Mouse (Mus musculus) layer of hippocampus, adult 9-10 months (tissue): Measurements from ENCODE around the gene Prps1l3.
A peak's percentile ranks its signal among the peaks of the same experiment; 100 is the strongest.

Source experiments
- DNase-seq: peaks from one replicate; pipeline ENCODE4 v3.0.0; 2022; ENCODE audit warnings: low spot score

Gene Prps1l3

DNA sequence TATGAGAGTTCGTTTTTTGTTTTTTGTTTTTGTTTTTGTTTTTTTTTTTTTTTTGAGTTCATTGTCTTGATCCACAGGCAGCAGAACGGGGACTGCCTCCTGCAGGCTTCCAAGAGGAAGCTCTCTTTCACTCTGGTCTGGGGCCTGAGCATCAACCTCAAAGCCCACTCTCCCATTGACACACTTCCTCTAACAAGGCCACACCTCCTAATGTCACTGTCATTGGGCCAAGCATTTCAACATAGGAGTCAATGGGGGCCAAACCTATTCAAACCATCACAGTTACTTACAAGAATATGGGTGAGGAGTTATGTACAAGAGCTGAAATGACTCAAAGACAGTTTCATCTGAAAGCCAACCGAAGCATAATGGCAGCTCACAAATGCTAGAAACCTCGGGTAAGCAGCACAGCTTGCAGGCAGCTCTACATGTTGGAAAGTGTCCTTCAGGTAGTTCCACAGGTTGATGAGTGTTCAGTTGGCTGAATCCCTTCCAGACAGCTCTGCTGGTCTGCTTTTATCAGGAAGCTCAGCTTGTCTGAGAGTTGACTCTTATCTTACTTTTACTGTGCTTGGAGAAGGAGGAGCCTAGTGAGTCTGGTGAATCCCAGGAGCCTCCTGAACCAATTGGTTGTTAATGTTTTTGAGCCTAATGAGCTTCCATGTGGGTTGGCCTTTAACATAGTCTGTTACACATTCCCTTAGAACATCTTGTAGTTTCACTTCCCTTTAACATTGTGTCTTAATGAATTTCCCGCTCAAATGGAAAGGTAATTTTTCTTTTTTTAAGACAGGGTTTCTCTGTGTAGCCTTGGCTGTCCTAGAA is 13.7 kb downstream of the Prps1l3 start:
- no peak for DNase-seq

DNA sequence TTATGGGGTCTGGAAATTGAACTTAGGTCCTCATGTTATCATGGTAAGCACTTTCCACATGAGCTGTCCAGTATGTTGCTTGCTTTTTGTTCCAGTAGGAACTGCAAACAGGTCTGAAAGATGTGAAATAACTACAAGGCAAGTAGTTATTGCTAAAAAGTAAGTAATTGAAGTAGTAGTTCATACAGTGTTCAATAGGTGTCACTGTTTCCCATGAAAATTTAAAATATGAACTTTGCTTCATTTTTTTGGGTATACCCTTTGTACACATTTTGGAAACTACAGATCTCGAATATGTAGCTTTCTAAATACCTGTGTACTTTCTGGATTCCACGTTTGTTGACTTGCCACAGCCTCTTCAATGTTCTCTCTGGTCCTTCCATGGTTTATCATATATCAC is 28.4 kb downstream of the Prps1l3 start:
- DNase-seq: no peak

DNA sequence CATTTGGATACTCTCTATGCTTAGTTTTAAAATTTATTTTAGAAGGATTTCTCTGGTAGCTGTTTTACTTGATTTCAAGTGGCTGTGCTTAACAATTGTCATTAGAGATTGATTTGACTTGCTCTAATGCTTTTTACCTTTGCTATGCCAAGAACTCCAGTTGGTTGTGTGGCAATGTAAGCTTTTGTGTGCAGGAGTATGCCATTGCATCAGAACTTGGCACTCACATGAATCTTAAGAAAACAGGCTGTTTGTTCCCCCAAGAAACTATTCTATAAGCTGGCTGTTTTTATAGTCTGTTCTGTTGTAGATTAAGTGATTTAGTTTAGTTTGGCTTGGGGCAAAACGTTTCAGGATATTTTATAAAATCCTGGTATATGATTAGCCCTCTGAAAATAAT is 45.2 kb downstream of the Prps1l3 start:
- no peak for DNase-seq

GRCm38 (mm10) chr12:57281155-57282114 is 51.2 kb downstream of the Prps1l3 start:
- DNase-seq: peak; percentile 2

DNA sequence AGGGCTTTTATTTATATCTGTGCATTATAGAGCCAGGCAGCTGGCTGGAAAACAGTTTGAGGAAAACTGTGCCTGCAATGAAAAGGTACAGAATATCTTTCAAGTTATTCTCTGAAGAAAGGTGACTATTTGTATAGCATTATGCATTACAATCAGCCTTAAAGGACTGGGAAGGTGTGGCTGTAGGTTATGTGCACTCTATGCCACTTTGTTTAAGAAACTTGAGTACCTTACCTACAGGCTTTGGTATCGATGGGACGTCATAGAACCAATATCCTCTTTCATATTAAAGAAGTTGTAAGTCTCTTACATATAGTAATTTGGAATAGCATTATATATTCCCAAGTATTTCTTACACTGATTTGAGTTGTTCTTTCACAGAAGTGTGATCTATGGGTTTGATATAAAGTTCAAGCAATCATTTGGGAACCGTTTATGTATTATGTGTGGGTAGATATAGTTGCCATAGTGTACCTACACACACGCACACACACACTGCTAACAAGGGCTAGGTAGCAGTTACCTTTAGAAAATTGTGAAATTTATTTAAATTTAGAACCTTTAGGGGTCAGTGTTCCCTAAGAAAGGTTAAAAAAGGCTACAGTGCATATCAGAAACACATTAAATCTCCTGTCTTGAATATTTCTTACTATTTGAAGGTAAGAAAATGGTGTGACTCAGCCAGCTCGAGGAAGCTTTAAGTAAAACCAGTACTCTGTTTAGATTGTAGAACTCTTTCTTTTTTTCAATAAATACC is 55.3 kb downstream of the Prps1l3 start:
- no peak for DNase-seq
